Mouse (Mus musculus) spleen, adult 10 weeks (tissue): ENCODE results near the gene Pttg1ip. TPM values are rescaled to one million over a fixed set of nuclear protein-coding genes. Genes with fewer than 3 reads are reported as not detected.

Experiments used
- polyA plus RNA-seq: library from polyadenylated mRNA; stranded (reverse); fragments of 350-450 nt; fragmentation: Illumina TruSeq; extraction: RNeasy Lipid Tissue Mini Kit (QIAGEN cat#74804); gene quantifications from one replicate; pipeline ENCODE4 v1.2.3, GENCODE M21; 2015; ENCODE audit warnings: low replicate concordance; ENCODE audit not compliant: insufficient read depth

Pttg1ip gene
- 83.9 TPM for polyA plus RNA-seq

DNA sequence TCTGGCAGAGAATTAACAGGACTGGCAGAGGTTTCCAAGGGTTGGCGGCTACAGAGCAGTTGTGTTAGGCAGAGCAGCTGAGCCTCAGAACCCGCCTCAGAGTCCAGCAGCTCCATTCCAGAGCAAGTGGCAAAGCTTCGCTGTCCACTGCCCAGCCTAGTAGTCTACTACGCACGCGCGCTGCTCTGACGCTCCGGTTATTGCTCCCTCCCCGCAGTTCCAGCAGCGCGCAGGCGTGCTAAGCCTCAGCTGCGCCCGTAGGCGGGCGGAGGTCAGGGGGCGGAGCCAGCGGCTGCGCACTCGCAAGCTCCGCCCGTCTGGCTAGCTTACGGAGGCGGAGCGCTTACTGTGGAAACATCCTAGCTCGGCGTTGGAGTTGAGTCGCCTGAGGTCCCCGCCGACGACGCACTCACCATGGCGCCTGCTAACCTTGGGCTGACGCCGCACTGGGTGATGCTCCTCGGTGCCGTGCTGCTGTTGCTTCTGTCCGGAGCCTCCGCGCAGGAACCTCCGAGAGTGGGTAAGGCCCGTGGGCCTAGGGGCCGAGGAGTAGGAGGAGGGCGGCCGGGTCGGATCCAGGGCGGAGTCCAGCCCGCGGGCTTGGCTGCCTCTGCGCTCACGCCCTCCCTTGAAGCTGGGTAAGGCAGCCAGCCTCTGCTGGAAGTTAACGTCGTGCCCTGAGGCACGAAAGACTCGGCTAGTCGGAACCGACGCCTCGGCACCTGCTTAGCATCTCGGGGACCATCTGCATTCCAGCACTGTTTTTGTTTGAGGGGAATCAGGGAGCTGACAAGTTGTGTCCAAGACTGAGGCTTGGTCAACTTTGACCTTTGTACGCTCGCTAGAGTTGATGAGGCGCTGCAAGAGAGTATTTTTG, at the start of gene Pttg1ip:
Gene Pttg1ip (plus strand): TSS at position 313 of the 877 bp plus-strand sequence.

DNA sequence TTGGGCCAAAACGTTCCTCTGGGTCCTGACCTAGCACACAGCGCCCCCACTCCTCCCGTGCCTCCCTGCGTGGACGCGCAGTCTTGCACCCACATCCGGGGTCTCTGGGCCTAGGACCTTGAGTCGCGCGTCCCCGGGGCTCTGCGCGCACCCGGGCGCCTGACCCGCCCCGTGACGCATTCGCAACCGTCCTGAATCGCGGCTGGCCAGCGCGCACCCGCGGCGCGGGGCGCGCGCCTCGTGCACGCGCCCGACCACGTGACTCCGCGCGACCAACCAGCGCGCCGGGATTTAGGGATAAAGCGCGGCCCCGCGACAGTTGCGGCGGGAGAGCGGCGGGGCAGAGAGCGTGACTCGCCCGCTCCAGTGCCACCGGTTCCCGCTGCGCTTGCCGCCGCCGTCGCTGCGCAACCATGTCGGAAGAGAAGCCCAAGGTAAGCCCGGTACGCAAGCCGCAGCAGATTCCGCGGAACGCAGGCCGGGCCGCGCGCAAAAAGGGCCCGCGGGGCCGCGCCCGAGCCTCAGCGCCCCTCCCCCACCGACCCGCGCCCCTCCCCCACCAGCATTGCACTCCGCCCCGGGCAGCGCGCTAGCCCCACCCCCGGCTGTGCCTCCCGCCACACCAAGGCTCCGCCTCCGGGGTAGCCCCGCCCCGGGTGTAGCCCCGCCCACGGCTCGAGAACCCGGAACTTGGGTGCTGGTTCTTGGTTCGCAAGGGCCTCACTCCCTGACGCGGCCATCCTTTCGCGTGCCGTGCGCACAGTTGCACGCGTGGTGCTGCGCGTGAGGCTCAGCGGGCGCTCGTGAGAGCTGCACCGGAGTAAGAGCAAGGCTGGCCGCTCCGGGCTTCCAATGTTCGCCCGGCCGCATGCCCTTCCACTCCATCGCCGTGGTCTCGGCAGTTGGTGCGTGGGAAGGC, 24.6 kb downstream of the Pttg1ip start, which contains the start of the genes Sumo3 and Gm49325:
Gene Sumo3 (plus strand): TSS at position 190 of the 919 bp plus-strand sequence.
Gene Gm49325 (plus strand): TSS at position 290 of the 919 bp plus-strand sequence.

DNA sequence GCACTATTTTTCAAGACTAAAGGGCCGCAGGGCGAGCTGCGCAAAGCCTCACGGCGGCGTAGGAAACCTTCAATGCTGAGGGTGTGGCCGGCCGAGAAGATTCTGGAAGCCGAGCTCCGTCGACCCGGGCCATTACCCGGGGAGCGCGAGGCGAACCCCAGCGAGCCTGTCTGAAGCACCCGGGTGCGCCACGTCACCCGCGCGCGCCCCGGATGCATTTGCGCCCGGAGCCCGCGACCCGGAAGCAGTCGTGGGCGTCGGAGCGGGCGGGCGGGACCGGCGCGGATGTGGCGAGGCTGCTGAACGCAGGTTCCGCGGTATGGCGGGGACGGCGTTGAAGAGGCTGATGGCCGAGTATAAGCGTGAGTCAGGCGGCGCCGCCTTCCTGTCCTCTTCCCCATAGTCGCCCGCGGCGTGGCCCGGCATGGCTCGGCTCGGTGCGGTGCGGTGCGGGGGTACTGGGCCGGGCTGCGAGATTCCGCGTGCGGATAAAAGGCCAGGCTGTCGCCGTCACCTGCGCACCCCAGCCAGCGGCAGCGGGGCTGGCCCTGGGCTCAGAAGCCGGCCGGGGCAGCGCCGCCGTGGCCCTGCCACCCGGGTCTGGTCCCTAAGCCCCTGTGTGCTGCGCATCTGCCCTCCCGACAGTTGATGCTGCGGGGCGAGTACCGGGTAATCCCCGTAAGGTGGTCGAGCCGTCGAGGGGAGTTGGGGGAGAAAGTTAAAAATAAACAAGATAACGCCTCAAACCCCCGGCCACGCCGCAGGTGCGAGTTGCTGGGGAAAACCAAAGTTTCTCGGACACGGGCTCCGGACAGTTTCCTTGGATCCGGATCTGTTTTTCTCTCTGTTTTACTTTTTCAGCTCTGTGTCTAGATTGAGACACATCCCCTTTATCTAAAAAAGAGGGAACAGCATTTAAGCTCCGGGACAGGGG, 40.8 kb downstream of the Pttg1ip start, which contains the start of gene Ube2g2:
Gene Ube2g2 (plus strand): TSS at position 221 of the 934 bp plus-strand sequence.

Other genes starting within 250 kb of the Pttg1ip start
- gene Adarb1, start 163.4 kb upstream of the Pttg1ip start, polyA plus RNA-seq, result 3.1 TPM
- 8.7 TPM for gene Fam207a, start 65.9 kb upstream of the Pttg1ip start, polyA plus RNA-seq
- gene Itgb2, start 51.5 kb upstream of the Pttg1ip start, polyA plus RNA-seq, result 140 TPM
- 158 TPM for gene Sumo3, start 24.4 kb downstream of the Pttg1ip start, polyA plus RNA-seq
- gene Gm49325, start 24.5 kb downstream of the Pttg1ip start, polyA plus RNA-seq, result not detected
- 33.2 TPM for gene Ube2g2, start 40.6 kb downstream of the Pttg1ip start, polyA plus RNA-seq
- 0.23 TPM for gene Tspear, start 104.8 kb downstream of the Pttg1ip start, polyA plus RNA-seq
- gene Gm19402, start 109.0 kb downstream of the Pttg1ip start, polyA plus RNA-seq, result not detected
- gene Gm9508, start 115.5 kb downstream of the Pttg1ip start, polyA plus RNA-seq, result not detected
- gene Gm10272, start 124.9 kb downstream of the Pttg1ip start, polyA plus RNA-seq, result not detected
- not detected for gene Gm10024, start 129.7 kb downstream of the Pttg1ip start, polyA plus RNA-seq
- gene Gm10142, start 134.1 kb downstream of the Pttg1ip start, polyA plus RNA-seq, result not detected
- not detected for gene Krtap12-1, start 138.9 kb downstream of the Pttg1ip start, polyA plus RNA-seq
- not detected for gene Gm10100, start 144.8 kb downstream of the Pttg1ip start, polyA plus RNA-seq
- not detected for gene Gm18596, start 160.9 kb downstream of the Pttg1ip start, polyA plus RNA-seq
- not detected for gene Gm9736, start 169.6 kb downstream of the Pttg1ip start, polyA plus RNA-seq
- gene Gm3233, start 178.0 kb downstream of the Pttg1ip start, polyA plus RNA-seq, result not detected
- gene Gm3238, start 189.6 kb downstream of the Pttg1ip start, polyA plus RNA-seq, result not detected
- gene Gm7138, start 195.2 kb downstream of the Pttg1ip start, polyA plus RNA-seq, result not detected
- gene Gm3250, start 200.8 kb downstream of the Pttg1ip start, polyA plus RNA-seq, result not detected
- gene Gm7137, start 206.5 kb downstream of the Pttg1ip start, polyA plus RNA-seq, result not detected
- gene Gm9639, start 213.4 kb downstream of the Pttg1ip start, polyA plus RNA-seq, result not detected
- not detected for gene Gm19668, start 217.4 kb downstream of the Pttg1ip start, polyA plus RNA-seq
- gene Gm9507, start 230.1 kb downstream of the Pttg1ip start, polyA plus RNA-seq, result not detected
- not detected for gene Gm2696, start 233.0 kb downstream of the Pttg1ip start, polyA plus RNA-seq
- gene Krtap10-4, start 245.4 kb downstream of the Pttg1ip start, polyA plus RNA-seq, result not detected